Mouse (Mus musculus) limb, embryonic 13.5 days (tissue): Measurements from ENCODE around the gene Ap1g2. TPM values are rescaled to one million over a fixed set of nuclear protein-coding genes. Genes with fewer than 3 reads are reported as not detected.

Experiments
- polyA plus RNA-seq: library from polyadenylated mRNA; unstranded; fragments of >200 nt; fragmentation: Nextera tagmentation; extraction: Ambion mirVana; gene quantifications from 2 replicates; pipeline ENCODE4 v1.2.1, GENCODE M21; 2015

Gene Ap1g2
- polyA plus RNA-seq, 1 experiment from 2014 or later = 13.7 TPM

Other genes with a start within 250 kb of the Ap1g2 start
- 8.9 and 12.7 TPM in 2 replicates for gene Homez, start 235.6 kb downstream of the Ap1g2 start, polyA plus RNA-seq
- gene Ppp1r3e, start 229.0 kb downstream of the Ap1g2 start, polyA plus RNA-seq = 0.60 and 1.6 TPM in 2 replicates
- 4.0 and 4.4 TPM in 2 replicates for gene Bcl2l2, start 223.2 kb downstream of the Ap1g2 start, polyA plus RNA-seq
- 0.13 and 0.42 TPM in 2 replicates for gene Gm20521, start 223.2 kb downstream of the Ap1g2 start, polyA plus RNA-seq
- 139 TPM in 2 replicates for gene Pabpn1, start 214.1 kb downstream of the Ap1g2 start, polyA plus RNA-seq
- 79.1 and 86.2 TPM in 2 replicates for gene Slc22a17, start 193.5 kb downstream of the Ap1g2 start, polyA plus RNA-seq
- 46.7 and 50.4 TPM in 2 replicates for gene Efs, start 180.5 kb downstream of the Ap1g2 start, polyA plus RNA-seq
- 0.24 and 0.27 TPM in 2 replicates for gene Il25, start 173.9 kb downstream of the Ap1g2 start, polyA plus RNA-seq
- 16.1 and 17.6 TPM in 2 replicates for gene Cmtm5, start 170.3 kb downstream of the Ap1g2 start, polyA plus RNA-seq
- gene Myh6, start 139.7 kb downstream of the Ap1g2 start, polyA plus RNA-seq = 1.9 and 2.2 TPM in 2 replicates
- gene Gm17428, start 129.7 kb downstream of the Ap1g2 start, polyA plus RNA-seq = not detected in 2 replicates
- gene Myh7, start 112.0 kb downstream of the Ap1g2 start, polyA plus RNA-seq = 23.8 and 24.9 TPM in 2 replicates
- gene Ngdn, start 91.1 kb downstream of the Ap1g2 start, polyA plus RNA-seq = 86.3 and 88.1 TPM in 2 replicates
- gene Zfhx2, start 14.3 kb downstream of the Ap1g2 start, polyA plus RNA-seq = 5.6 and 6.2 TPM in 2 replicates
- gene Thtpa, start 11.8 kb downstream of the Ap1g2 start, polyA plus RNA-seq = 22.9 and 24.5 TPM in 2 replicates
- 1.9 and 2.2 TPM in 2 replicates for gene Jph4, start 10.3 kb upstream of the Ap1g2 start, polyA plus RNA-seq
- gene Dhrs2, start 115.4 kb upstream of the Ap1g2 start, polyA plus RNA-seq = 0.67 and 1.3 TPM in 2 replicates